9 mouse cellular contexts compared by ENCODE assay signal in the genomic region with DNA sequence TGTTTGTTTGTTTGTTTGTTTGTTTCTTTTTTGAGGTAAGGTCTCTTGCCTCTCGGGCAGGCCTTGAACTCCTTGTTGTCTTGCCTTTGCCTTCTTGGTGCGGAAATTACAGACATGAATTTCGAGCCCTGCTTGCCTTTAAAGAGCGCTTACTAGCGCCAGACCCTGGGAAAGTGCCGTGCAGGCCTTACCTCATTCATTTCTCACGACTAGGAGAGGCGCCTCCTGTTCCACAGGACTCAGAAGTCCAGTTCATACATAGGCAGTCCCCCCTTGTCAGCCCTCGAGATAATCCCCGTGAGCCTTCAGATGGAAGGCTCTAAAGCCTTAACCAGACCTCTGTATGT. TPM values are rescaled to one million over a fixed set of nuclear protein-coding genes. Genes with fewer than 3 reads are reported as not detected.
DNase-seq lines count a peak whose midpoint lies in the region; ATAC-seq lines count a peak whose summit lies in the region.
"Had no signal": no experiment of that assay in that cellular context is flagged by ENCODE, and none has a peak within 500 bp of the region (broad histone marks: within the 10 kb centered on the region; RNA-seq: fewer than 3 reads in every experiment).

No protein-coding gene starts in this region.

- peak overlapping the region; percentile 63 for H3K4me2 ChIP-seq in kidney, embryonic 14.5 days (replicated peaks; ENCODE audit: low read depth, low read length)
- H3K4me2 ChIP-seq in limb, embryonic 13.5 days (replicated peaks), result peak overlapping the region; percentile 78
- peak overlapping the region; percentile 96 for H3K4me2 ChIP-seq in neural tube, embryonic 15.5 days

- WGBS in kidney, embryonic 14.5 days, result under 1% methylated on average over 10 of the region's 10 CpGs
- WGBS in limb, embryonic 13.5 days, result under 1% methylated on average over 10 of the region's 10 CpGs
- under 1% methylated on average over 10 of the region's 10 CpGs for WGBS in neural tube, embryonic 15.5 days

- H3K36me3 ChIP-seq in kidney, embryonic 14.5 days (ENCODE audit: control insufficient read depth, insufficient read depth, low read length), result peaks cover 4% of the 10 kb centered on the region; the same call in 1 of the 2 replicates
- peaks cover 24% of the 10 kb centered on the region for H3K36me3 ChIP-seq in limb, embryonic 13.5 days
- peaks cover 11% of the 10 kb centered on the region for H3K36me3 ChIP-seq in neural tube, embryonic 15.5 days

- no peaks in the 10 kb centered on the region for H3K27me3 ChIP-seq in kidney, embryonic 14.5 days (ENCODE audit: control insufficient read depth, insufficient read depth, low read length)
- H3K27me3 ChIP-seq in limb, embryonic 13.5 days, result no peaks in the 10 kb centered on the region
- H3K27me3 ChIP-seq in neural tube, embryonic 15.5 days (replicated peaks), result no peaks in the 10 kb centered on the region

- intact Hi-C loops in gastrocnemius, postnatal 36 days (cut with DNase I), result no loop called here

- H3K27ac ChIP-seq in kidney, embryonic 14.5 days (ENCODE audit: low read depth, low read length), result peak overlapping the region; percentile 56; the same call in 1 of the 2 replicates
- H3K27ac ChIP-seq in limb, embryonic 13.5 days, result peak overlapping the region; percentile 76; the same call in 1 of the 2 replicates
- peak overlapping the region; percentile 74; the same call in 1 of the 2 replicates for H3K27ac ChIP-seq in neural tube, embryonic 15.5 days (replicated peaks)

- peak overlapping the region; percentile 87 for H3K9ac ChIP-seq in kidney, embryonic 14.5 days (ENCODE audit: low read depth, low read length)
- H3K9ac ChIP-seq in limb, embryonic 13.5 days, result peak overlapping the region; percentile 95
- peak overlapping the region; percentile 83 for H3K9ac ChIP-seq in neural tube, embryonic 15.5 days (replicated peaks)

- no peak for DNase-seq in kidney, adult 9 months
- DNase-seq in NIH3T3 (ENCODE audit: low read depth), result peak; percentile 70
- DNase-seq in urinary bladder, postnatal 36 days (ENCODE audit: low spot score in 2 of 2), result no peak
- DNase-seq in gastrocnemius, postnatal 36 days, result no peak

- H3K9me3 ChIP-seq in kidney, embryonic 14.5 days (ENCODE audit: control insufficient read depth, low read length), result no peaks in the 10 kb centered on the region
- H3K9me3 ChIP-seq in limb, embryonic 13.5 days, result no peaks in the 10 kb centered on the region
- no peaks in the 10 kb centered on the region for H3K9me3 ChIP-seq in neural tube, embryonic 15.5 days (replicated peaks)

- H3K4me1 ChIP-seq in kidney, embryonic 14.5 days (ENCODE audit: control insufficient read depth, insufficient read depth, low read length), result peaks cover 17% of the 10 kb centered on the region
- peaks cover 20% of the 10 kb centered on the region for H3K4me1 ChIP-seq in limb, embryonic 13.5 days
- peaks cover 25% of the 10 kb centered on the region for H3K4me1 ChIP-seq in neural tube, embryonic 15.5 days

- no peak for ATAC-seq in kidney, embryonic 14.5 days (ENCODE audit: low FRiP score, low TSS enrichment)
- peak; percentile 27 for ATAC-seq in erythroid progenitor cell, adult 5-6 weeks (replicated peaks; ENCODE audit: low FRiP score, poor library complexity, severe bottlenecking)
- no peak for ATAC-seq in limb, embryonic 13.5 days (ENCODE audit: low FRiP score, low read depth)
- ATAC-seq in neural tube, embryonic 15.5 days (ENCODE audit: low FRiP score), result no peak

- H3K4me3 ChIP-seq in kidney, embryonic 14.5 days (ENCODE audit: low read length), result peak overlapping the region; percentile 78
- H3K4me3 ChIP-seq in limb, embryonic 13.5 days, result peak overlapping the region; percentile 85
- H3K4me3 ChIP-seq in neural tube, embryonic 15.5 days (replicated peaks), result peak overlapping the region; percentile 88

RNA-seq across cellular contexts. Expression of a gene that starts 0.8 kb away (rescaled TPM):
- 35.2 and 54.4 TPM in 2 replicates for polyA plus RNA-seq in kidney, embryonic 14.5 days (2014; fragmentation: Nextera tagmentation; extraction: Ambion mirVana)
- 15.5 and 19.3 TPM in 2 replicates for total RNA-seq in erythroid progenitor cell, adult 5-6 weeks (2015; ENCODE audit: low replicate concordance)
- 12.1 and 13.9 TPM in 2 replicates for total RNA-seq in erythroid progenitor cell, adult 5-6 weeks (2017; ENCODE audit: low replicate concordance)
- 33.7 and 41.2 TPM in 2 replicates for polyA plus RNA-seq in limb, embryonic 13.5 days (2015; fragmentation: Nextera tagmentation; extraction: Ambion mirVana)
- 15.4 and 22.2 TPM in 2 replicates for polyA plus RNA-seq in neural tube, embryonic 15.5 days (2015; fragmentation: Nextera tagmentation; extraction: Ambion mirVana)
- 1 to 10 TPM; 6.9 to 9.1 TPM for total RNA-seq in gastrocnemius, postnatal 36 days (2021)

RNA-seq across cellular contexts. Expression of a gene that starts 0.9 kb away (rescaled TPM):
- 25.2 and 34.4 TPM in 2 replicates for polyA plus RNA-seq in kidney, embryonic 14.5 days (2014; fragmentation: Nextera tagmentation; extraction: Ambion mirVana)
- total RNA-seq in erythroid progenitor cell, adult 5-6 weeks (2015; ENCODE audit: low replicate concordance), result 1.3 TPM in 1 of 2 replicates, not detected in the other
- 1.0 TPM in 1 of 2 replicates, not detected in the other for total RNA-seq in erythroid progenitor cell, adult 5-6 weeks (2017; ENCODE audit: low replicate concordance)
- polyA plus RNA-seq in limb, embryonic 13.5 days (2015; fragmentation: Nextera tagmentation; extraction: Ambion mirVana), result 30.8 and 32.0 TPM in 2 replicates
- polyA plus RNA-seq in neural tube, embryonic 15.5 days (2015; fragmentation: Nextera tagmentation; extraction: Ambion mirVana), result 37.4 and 38.5 TPM in 2 replicates
- total RNA-seq in gastrocnemius, postnatal 36 days (2021), result 10 to 100 TPM; 20.9 to 21.2 TPM

RNA-seq across cellular contexts. Expression of a gene that starts 6.2 kb away (rescaled TPM):
- not detected in 2 replicates for polyA plus RNA-seq in kidney, embryonic 14.5 days (2014; fragmentation: Nextera tagmentation; extraction: Ambion mirVana)
- not detected in 2 replicates for total RNA-seq in erythroid progenitor cell, adult 5-6 weeks (2015; ENCODE audit: low replicate concordance)
- not detected in 2 replicates for total RNA-seq in erythroid progenitor cell, adult 5-6 weeks (2017; ENCODE audit: low replicate concordance)
- polyA plus RNA-seq in limb, embryonic 13.5 days (2015; fragmentation: Nextera tagmentation; extraction: Ambion mirVana), result not detected in 2 replicates
- not detected in 2 replicates for polyA plus RNA-seq in neural tube, embryonic 15.5 days (2015; fragmentation: Nextera tagmentation; extraction: Ambion mirVana)
- not detected for total RNA-seq in gastrocnemius, postnatal 36 days (2021)
- total RNA-seq: heart, postnatal 10 days had no signal

RNA-seq across cellular contexts. Expression of a gene that starts 21.0 kb away (rescaled TPM):
- polyA plus RNA-seq in kidney, embryonic 14.5 days (2014; fragmentation: Nextera tagmentation; extraction: Ambion mirVana), result 7.7 and 11.5 TPM in 2 replicates
- 6.1 and 11.3 TPM in 2 replicates for total RNA-seq in erythroid progenitor cell, adult 5-6 weeks (2015; ENCODE audit: low replicate concordance)
- total RNA-seq in erythroid progenitor cell, adult 5-6 weeks (2017; ENCODE audit: low replicate concordance), result 2.8 and 9.6 TPM in 2 replicates
- polyA plus RNA-seq in limb, embryonic 13.5 days (2015; fragmentation: Nextera tagmentation; extraction: Ambion mirVana), result 4.1 and 4.5 TPM in 2 replicates
- 4.8 and 5.2 TPM in 2 replicates for polyA plus RNA-seq in neural tube, embryonic 15.5 days (2015; fragmentation: Nextera tagmentation; extraction: Ambion mirVana)
- 10 to 100 TPM; 18.6 to 20.1 TPM for total RNA-seq in gastrocnemius, postnatal 36 days (2021)

RNA-seq across cellular contexts. Expression of a gene that starts 46.6 kb away (rescaled TPM):
- 0.07 and 0.26 TPM in 2 replicates for polyA plus RNA-seq in kidney, embryonic 14.5 days (2014; fragmentation: Nextera tagmentation; extraction: Ambion mirVana)
- not detected in 2 replicates for total RNA-seq in erythroid progenitor cell, adult 5-6 weeks (2015; ENCODE audit: low replicate concordance)
- total RNA-seq in erythroid progenitor cell, adult 5-6 weeks (2017; ENCODE audit: low replicate concordance), result 0.13 TPM in 1 of 2 replicates, not detected in the other
- 0.22 TPM in 1 of 2 replicates, not detected in the other for polyA plus RNA-seq in limb, embryonic 13.5 days (2015; fragmentation: Nextera tagmentation; extraction: Ambion mirVana)
- 0.12 and 0.32 TPM in 2 replicates for polyA plus RNA-seq in neural tube, embryonic 15.5 days (2015; fragmentation: Nextera tagmentation; extraction: Ambion mirVana)
- 1 to 10 TPM in 1 of 2 experiments, under 1 TPM in 1; 0.99 to 2.0 TPM for total RNA-seq in gastrocnemius, postnatal 36 days (2021)
